Mouse (Mus musculus): ENCODE measurements around the gene Bcl2l1. TPM values are rescaled to one million over a fixed set of nuclear protein-coding genes. Genes with fewer than 3 reads are reported as not detected.
A peak's percentile ranks its signal among the peaks of the same experiment; 100 is the strongest.

The Bcl2l1 gene
- polyA plus RNA-seq, 1 experiment from 2014 or later, result 179 TPM

DNA sequence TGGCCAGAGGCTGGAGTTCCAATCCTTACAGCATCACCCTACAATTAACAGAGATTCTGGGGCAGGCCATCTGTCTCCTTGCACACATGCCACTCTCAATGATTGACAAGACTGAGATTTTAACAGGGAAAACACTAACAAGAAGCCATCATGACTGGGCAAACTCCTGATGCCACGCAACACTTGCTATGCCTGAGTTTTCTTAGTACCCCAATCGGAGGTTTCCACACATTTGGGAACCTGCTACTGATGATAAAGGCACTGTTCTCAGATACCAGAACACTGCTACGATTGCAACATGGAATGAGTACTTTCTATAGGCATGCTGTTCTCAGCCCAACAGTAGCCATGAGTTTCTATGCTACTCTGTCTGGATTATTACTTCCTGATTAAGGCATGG lies 5.0 kb downstream of the Bcl2l1 start:
- Histone ChIP-seq H3K4me2 (ENCODE audit: low read length) (peak overlapping the region; percentile 80), H3K4me3 (ENCODE audit: low read depth, low read length) (no peak overlapping the region), H3K36me3 (ENCODE audit: control insufficient read depth, insufficient read depth, low read length) (peaks cover 22% of the 10 kb centered on the region), H3K27ac (ENCODE audit: low read depth, low read length) (no peak overlapping the region), H3K9me3 (replicated peaks; ENCODE audit: control insufficient read depth, low read length) (no peaks in the 10 kb centered on the region), H3K4me1 (ENCODE audit: control insufficient read depth, insufficient read depth, low read length) (peaks cover 52% of the 10 kb centered on the region), H3K9ac (ENCODE audit: low read length) (0 out of 2 replicates have a peak overlapping the region, but pooled peaks have one; percentile 21), H3K27me3 (replicated peaks; ENCODE audit: control insufficient read depth, insufficient read depth, low read length) (no peaks in the 10 kb centered on the region)
- 70% methylated on average over 3 of the region's 3 CpGs for WGBS
- no peak for DNase-seq (ENCODE audit: low spot score)
- ATAC-seq, result no peak

GRCm38 (mm10) chr2:152825713-152826112 lies 5.8 kb downstream of the Bcl2l1 start:
- H3K36me3 ChIP-seq (ENCODE audit: control insufficient read depth, insufficient read depth, low read length), result peaks cover 28% of the 10 kb centered on the region
- peak overlapping the region; percentile 80; the same call in 1 of the 2 replicates for H3K4me2 ChIP-seq (ENCODE audit: low read length)
- no peak overlapping the region for H3K4me3 ChIP-seq (ENCODE audit: low read depth, low read length)
- H3K9ac ChIP-seq (ENCODE audit: low read length), result no peak overlapping the region
- no peaks in the 10 kb centered on the region for H3K27me3 ChIP-seq (replicated peaks; ENCODE audit: control insufficient read depth, insufficient read depth, low read length)
- 77% methylated on average over 2 of the region's 2 CpGs for WGBS
- DNase-seq (ENCODE audit: low spot score) (no peak), ATAC-seq (no peak)
- H3K27ac ChIP-seq (ENCODE audit: low read depth, low read length), result no peak overlapping the region
- H3K4me1 ChIP-seq (ENCODE audit: control insufficient read depth, insufficient read depth, low read length), result peaks cover 52% of the 10 kb centered on the region
- H3K9me3 ChIP-seq (replicated peaks; ENCODE audit: control insufficient read depth, low read length), result no peaks in the 10 kb centered on the region

GRCm38 (mm10) chr2:152825168-152825697 lies 6.3 kb downstream of the Bcl2l1 start:
- Histone ChIP-seq H3K27me3 (replicated peaks; ENCODE audit: control insufficient read depth, insufficient read depth, low read length) (no peaks in the 10 kb centered on the region), H3K4me2 (ENCODE audit: low read length) (peak overlapping the region; percentile 5; the same call in 1 of the 2 replicates), H3K9ac (ENCODE audit: low read length) (no peak overlapping the region), H3K9me3 (replicated peaks; ENCODE audit: control insufficient read depth, low read length) (no peaks in the 10 kb centered on the region), H3K4me3 (ENCODE audit: low read depth, low read length) (no peak overlapping the region), H3K27ac (ENCODE audit: low read depth, low read length) (no peak overlapping the region), H3K36me3 (ENCODE audit: control insufficient read depth, insufficient read depth, low read length) (peaks cover 32% of the 10 kb centered on the region), H3K4me1 (ENCODE audit: control insufficient read depth, insufficient read depth, low read length) (peaks cover 57% of the 10 kb centered on the region)
- ATAC-seq (no peak), DNase-seq (ENCODE audit: low spot score) (no peak)
- 79% methylated on average over 4 of the region's 4 CpGs for WGBS

GRCm38 (mm10) chr2:152824438-152825167 lies 6.9 kb downstream of the Bcl2l1 start:
- no peak overlapping the region; the same call in 1 of the 2 replicates for H3K4me2 ChIP-seq (ENCODE audit: low read length)
- ATAC-seq, result no peak

GRCm38 (mm10) chr2:152823770-152824169 lies 7.8 kb downstream of the Bcl2l1 start:
- ATAC-seq (no peak), DNase-seq (ENCODE audit: low spot score) (no peak)
- Histone ChIP-seq H3K4me2 (ENCODE audit: low read length) (no peak overlapping the region), H3K9me3 (replicated peaks; ENCODE audit: control insufficient read depth, low read length) (no peaks in the 10 kb centered on the region), H3K27ac (ENCODE audit: low read depth, low read length) (no peak overlapping the region), H3K9ac (ENCODE audit: low read length) (no peak overlapping the region), H3K4me1 (ENCODE audit: control insufficient read depth, insufficient read depth, low read length) (peaks cover 51% of the 10 kb centered on the region), H3K36me3 (ENCODE audit: control insufficient read depth, insufficient read depth, low read length) (peaks cover 42% of the 10 kb centered on the region), H3K4me3 (ENCODE audit: low read depth, low read length) (no peak overlapping the region), H3K27me3 (replicated peaks; ENCODE audit: control insufficient read depth, insufficient read depth, low read length) (no peaks in the 10 kb centered on the region)
- 94% methylated on average over 1 of the region's 1 CpGs for WGBS

More at GRCm38 (mm10) chr2:152824438-152825167, 6.9 kb downstream of the Bcl2l1 start:
- Histone ChIP-seq H3K27ac (ENCODE audit: low read depth, low read length) (no peak overlapping the region), H3K4me1 (ENCODE audit: control insufficient read depth, insufficient read depth, low read length) (peaks cover 60% of the 10 kb centered on the region), H3K27me3 (replicated peaks; ENCODE audit: control insufficient read depth, insufficient read depth, low read length) (no peaks in the 10 kb centered on the region), H3K4me3 (ENCODE audit: low read depth, low read length) (no peak overlapping the region), H3K36me3 (ENCODE audit: control insufficient read depth, insufficient read depth, low read length) (peaks cover 37% of the 10 kb centered on the region), H3K9ac (ENCODE audit: low read length) (no peak overlapping the region), H3K9me3 (replicated peaks; ENCODE audit: control insufficient read depth, low read length) (no peaks in the 10 kb centered on the region)
- WGBS, result 86% methylated on average over 3 of the region's 3 CpGs
- no peak for DNase-seq (ENCODE audit: low spot score)

- Histone ChIP-seq H3K4me3 (ENCODE audit: low read depth, low read length) (no peak overlapping the region), H3K27me3 (replicated peaks; ENCODE audit: control insufficient read depth, insufficient read depth, low read length) (no peaks in the 10 kb centered on the region), H3K36me3 (ENCODE audit: control insufficient read depth, insufficient read depth, low read length) (peaks cover 34% of the 10 kb centered on the region), H3K4me2 (ENCODE audit: low read length) (no peak overlapping the region), H3K27ac (ENCODE audit: low read depth, low read length) (no peak overlapping the region), H3K4me1 (ENCODE audit: control insufficient read depth, insufficient read depth, low read length) (peaks cover 40% of the 10 kb centered on the region), H3K9ac (ENCODE audit: low read length) (no peak overlapping the region), H3K9me3 (replicated peaks; ENCODE audit: control insufficient read depth, low read length) (no peaks in the 10 kb centered on the region)
- no peak for DNase-seq (ENCODE audit: low spot score)
- no peak for ATAC-seq
These were observed 10.0 kb downstream of the Bcl2l1 start for GRCm38 (mm10) chr2:152821566-152821965.

GRCm38 (mm10) chr2:152821023-152821422 lies 10.5 kb downstream of the Bcl2l1 start:
- DNase-seq (ENCODE audit: low spot score) (no peak), ATAC-seq (no peak)
- H3K4me3 ChIP-seq (ENCODE audit: low read depth, low read length), result no peak overlapping the region
- no peak overlapping the region for H3K27ac ChIP-seq (ENCODE audit: low read depth, low read length)
- no peaks in the 10 kb centered on the region for H3K9me3 ChIP-seq (replicated peaks; ENCODE audit: control insufficient read depth, low read length)
- no peak overlapping the region for H3K4me2 ChIP-seq (ENCODE audit: low read length)
- H3K36me3 ChIP-seq (ENCODE audit: control insufficient read depth, insufficient read depth, low read length), result peaks cover 29% of the 10 kb centered on the region
- 76% methylated on average over 5 of the region's 5 CpGs for WGBS
- no peak overlapping the region for H3K9ac ChIP-seq (ENCODE audit: low read length)
- H3K4me1 ChIP-seq (ENCODE audit: control insufficient read depth, insufficient read depth, low read length), result peaks cover 34% of the 10 kb centered on the region
- H3K27me3 ChIP-seq (replicated peaks; ENCODE audit: control insufficient read depth, insufficient read depth, low read length), result no peaks in the 10 kb centered on the region

DNA sequence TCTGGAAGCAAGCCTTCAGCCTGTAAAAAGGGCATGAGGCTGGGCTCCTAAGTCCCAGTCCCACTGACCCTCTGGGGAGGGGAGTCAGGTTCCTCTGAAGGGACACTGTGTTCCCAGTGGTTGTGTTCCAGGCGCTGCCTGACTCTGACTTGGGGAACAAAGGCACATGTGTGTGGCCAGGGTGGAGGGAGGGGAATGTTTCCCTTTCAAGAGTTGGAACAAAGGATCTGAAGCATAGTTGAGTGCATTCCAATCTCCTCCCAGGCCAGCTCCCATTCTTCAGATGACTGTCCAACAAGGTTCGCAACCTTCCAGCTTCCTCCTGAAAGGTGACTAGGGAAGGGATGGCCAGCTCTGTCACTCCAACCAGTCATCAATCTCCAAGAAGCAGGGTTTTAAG lies 11.2 kb downstream of the Bcl2l1 start:
- no peaks in the 10 kb centered on the region for H3K27me3 ChIP-seq (replicated peaks; ENCODE audit: control insufficient read depth, insufficient read depth, low read length)
- H3K4me2 ChIP-seq (ENCODE audit: low read length), result no peak overlapping the region
- H3K4me1 ChIP-seq (ENCODE audit: control insufficient read depth, insufficient read depth, low read length), result peaks cover 28% of the 10 kb centered on the region
- peaks cover 29% of the 10 kb centered on the region for H3K36me3 ChIP-seq (ENCODE audit: control insufficient read depth, insufficient read depth, low read length)
- WGBS, result 16% methylated on average over 2 of the region's 2 CpGs
- H3K9me3 ChIP-seq (replicated peaks; ENCODE audit: control insufficient read depth, low read length), result no peaks in the 10 kb centered on the region
- no peak overlapping the region for H3K4me3 ChIP-seq (ENCODE audit: low read depth, low read length)
- peak; percentile 24 for DNase-seq (ENCODE audit: low spot score)
- peak overlapping the region; percentile 39; the same call in 1 of the 2 replicates for H3K27ac ChIP-seq (ENCODE audit: low read depth, low read length)
- peak overlapping the region; percentile 1; the same call in 1 of the 2 replicates for H3K9ac ChIP-seq (ENCODE audit: low read length)
- ATAC-seq, result no peak

DNA sequence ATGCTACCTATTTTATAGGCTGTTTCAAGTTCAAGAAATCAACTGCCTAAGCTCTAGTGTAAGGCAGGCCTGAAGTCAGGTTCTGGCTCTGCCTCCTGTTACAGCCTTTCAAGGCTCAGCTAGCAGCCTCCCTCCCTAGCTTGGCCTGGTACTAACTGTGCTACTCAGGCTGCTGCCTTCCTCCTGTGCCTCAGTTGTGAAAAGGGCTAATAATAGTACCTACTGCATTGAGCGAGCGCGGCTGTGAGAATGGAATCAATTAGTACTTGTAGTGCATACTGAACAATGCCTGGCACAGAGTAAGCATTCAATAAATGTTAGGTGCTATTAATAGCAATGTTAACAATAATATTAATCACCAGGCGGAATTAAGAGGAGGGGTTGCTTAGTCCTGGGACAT lies 11.6 kb downstream of the Bcl2l1 start:
- peak overlapping the region; percentile 39; the same call in 1 of the 2 replicates for H3K27ac ChIP-seq (ENCODE audit: low read depth, low read length)
- H3K4me2 ChIP-seq (ENCODE audit: low read length), result no peak overlapping the region
- WGBS, result 38% methylated on average over 4 of the region's 4 CpGs
- ATAC-seq (no peak), DNase-seq (ENCODE audit: low spot score) (peak; percentile 17)
- H3K4me1 ChIP-seq (ENCODE audit: control insufficient read depth, insufficient read depth, low read length), result peaks cover 28% of the 10 kb centered on the region
- H3K36me3 ChIP-seq (ENCODE audit: control insufficient read depth, insufficient read depth, low read length), result peaks cover 29% of the 10 kb centered on the region
- no peak overlapping the region for H3K4me3 ChIP-seq (ENCODE audit: low read depth, low read length)
- H3K9me3 ChIP-seq (replicated peaks; ENCODE audit: control insufficient read depth, low read length), result no peaks in the 10 kb centered on the region
- no peaks in the 10 kb centered on the region for H3K27me3 ChIP-seq (replicated peaks; ENCODE audit: control insufficient read depth, insufficient read depth, low read length)
- 0 out of 2 replicates have a peak overlapping the region, but pooled peaks have one; percentile 1 for H3K9ac ChIP-seq (ENCODE audit: low read length)

Data from forebrain, embryonic 14.5 days (tissue).